Mouse (Mus musculus) Muller cell, postnatal 12 days (primary cell): ENCODE measurements around the gene Atxn3.
A peak's percentile ranks its signal among the peaks of the same experiment; 100 is the strongest.
"Not testable (repeated sequence)": the region's sequence is repeated elsewhere in the genome, so short reads cannot be mapped to it uniquely, and the experiment has no call there.

Experiments
- DNase-seq: peaks from one replicate; pipeline ENCODE4 v3.0.0-alpha.2; 2015; ENCODE audit errors: inconsistent ontology term

Atxn3 gene

DNA sequence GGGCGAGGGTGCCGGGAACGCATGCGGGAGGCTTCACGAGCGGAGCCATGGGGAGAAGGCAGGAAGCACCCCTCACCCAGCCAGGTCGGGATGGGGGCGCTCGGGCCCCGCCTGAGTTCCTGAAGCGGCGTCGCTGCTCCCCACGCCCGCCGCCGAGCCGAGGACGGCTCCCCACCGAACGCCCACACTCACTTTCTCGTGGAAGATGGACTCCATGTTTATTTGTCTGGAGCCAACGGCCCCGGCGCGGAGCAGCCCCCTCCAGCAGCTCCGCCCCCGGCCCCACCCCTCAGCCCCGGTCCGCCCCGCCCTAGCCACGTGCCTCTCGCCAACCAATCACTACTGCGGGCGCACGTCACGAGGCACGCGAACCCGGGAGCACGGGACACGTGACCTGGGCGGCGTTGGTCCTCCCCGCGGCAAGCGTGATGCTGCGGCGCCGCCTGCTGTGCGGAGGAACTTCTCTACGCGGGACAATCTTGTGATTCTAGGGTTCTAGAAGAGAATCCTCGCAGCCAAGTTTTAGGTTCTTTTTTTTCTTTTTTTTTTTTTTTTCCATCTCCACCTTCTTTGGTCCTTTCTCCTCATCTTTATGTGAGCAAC is at the start of gene Atxn3:
Atxn3 (minus strand) TSS at position 305 of the 603 bp plus-strand sequence.
- DNase-seq: peak; percentile 97

- DNase-seq: no peak
These were observed 42.7 kb upstream of the Atxn3 start for GRCm38 (mm10) chr12:102000785-102001184.

DNA sequence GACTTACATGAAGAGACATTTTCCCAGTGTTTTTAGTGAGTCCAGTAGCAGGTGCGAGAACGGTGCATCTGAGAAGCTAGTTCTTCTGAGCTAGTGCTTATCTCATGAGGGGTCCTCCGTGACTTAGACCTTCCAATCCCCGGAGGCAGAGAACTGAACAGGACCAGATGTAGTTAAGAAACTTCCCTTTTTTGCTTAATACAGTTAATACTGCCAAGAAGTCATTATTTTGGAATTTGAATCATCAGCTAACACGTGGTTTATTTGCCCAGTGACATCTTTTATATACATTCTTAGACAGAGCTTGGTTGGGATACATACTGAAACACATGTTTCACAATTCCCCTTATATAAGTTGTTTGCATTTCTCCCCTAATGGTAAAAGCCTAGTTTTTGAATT is 40.9 kb upstream of the Atxn3 start:
- no peak for DNase-seq

- no peak for DNase-seq
These were observed 36.8 kb upstream of the Atxn3 start for GRCm38 (mm10) chr12:101994576-101995467.

- no peak for DNase-seq
These were observed 29.6 kb upstream of the Atxn3 start for GRCm38 (mm10) chr12:101987659-101988058.

- no peak for DNase-seq
These were observed 27.1 kb upstream of the Atxn3 start for GRCm38 (mm10) chr12:101985110-101985509.

GRCm38 (mm10) chr12:101982977-101983376 is 24.9 kb upstream of the Atxn3 start:
- no peak for DNase-seq

DNA sequence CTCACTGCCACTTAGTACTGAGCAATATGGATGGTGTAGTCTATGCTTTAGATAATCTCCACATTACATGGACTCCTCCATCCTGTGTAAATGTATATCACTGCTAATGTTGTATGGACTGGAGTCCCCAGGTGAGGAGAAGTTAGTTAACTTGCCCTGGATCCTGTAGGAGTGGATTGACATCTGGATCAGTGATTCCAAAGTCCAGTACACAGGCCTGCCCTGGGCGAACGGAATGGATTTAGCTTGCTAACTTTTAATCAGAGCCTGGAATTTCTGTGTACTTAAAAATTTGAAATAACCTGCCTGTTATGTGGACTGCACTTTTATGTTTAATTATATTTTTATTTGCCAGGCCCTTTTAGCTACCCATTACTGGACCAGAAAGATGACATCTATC is 23.5 kb upstream of the Atxn3 start:
- no peak for DNase-seq

DNA sequence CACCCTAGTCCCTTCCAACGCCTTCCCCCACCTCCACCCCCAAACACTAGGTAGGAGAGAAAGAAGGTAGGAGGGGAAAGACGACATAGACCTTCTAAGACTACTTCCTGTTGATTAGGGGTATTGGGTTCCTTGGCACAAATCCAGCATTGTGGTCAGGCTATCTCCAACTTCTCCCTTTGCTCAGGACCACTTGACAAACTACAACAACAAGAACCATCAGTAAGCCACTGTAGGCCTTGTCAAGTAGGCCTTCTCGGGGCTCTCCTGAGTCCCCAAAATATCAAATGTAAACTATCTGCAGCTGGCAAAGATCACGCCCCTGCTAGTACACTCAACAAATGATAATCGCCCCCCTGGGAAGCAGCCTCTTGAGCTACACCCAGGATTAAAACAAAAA is 22.2 kb upstream of the Atxn3 start:
- no peak for DNase-seq

- DNase-seq: no peak
These were observed 21.2 kb upstream of the Atxn3 start for GRCm38 (mm10) chr12:101979213-101979750.

GRCm38 (mm10) chr12:101978588-101978987 is 20.5 kb upstream of the Atxn3 start:
- DNase-seq: no peak

- no peak for DNase-seq
These were observed 20.1 kb upstream of the Atxn3 start for GRCm38 (mm10) chr12:101978162-101978561.

DNA sequence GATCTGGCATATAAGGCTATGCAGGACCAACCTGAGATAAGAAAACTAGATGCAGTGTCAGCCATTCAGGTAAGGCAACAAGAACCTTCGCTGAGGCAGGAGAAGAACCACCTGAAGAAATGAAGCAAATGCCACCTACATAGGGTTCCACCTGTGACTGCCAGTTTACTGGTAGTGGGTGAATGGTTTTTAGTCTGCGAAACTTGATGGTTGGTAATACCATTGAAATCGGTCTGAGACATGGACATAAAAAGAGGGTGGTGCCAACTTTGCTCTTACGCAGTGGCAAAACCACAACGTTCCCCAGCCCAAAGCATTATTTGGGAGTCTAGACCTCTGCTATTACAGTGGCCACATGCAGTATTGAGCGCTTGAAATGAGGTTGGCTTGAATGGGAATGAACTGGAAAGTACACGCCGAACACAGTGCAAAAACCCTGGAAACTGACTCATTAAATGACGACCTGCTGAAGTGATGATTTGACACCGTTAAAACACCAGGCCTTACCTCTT is 19.4 kb upstream of the Atxn3 start:
- no peak for DNase-seq

- DNase-seq: no peak
These were observed 18.8 kb upstream of the Atxn3 start for GRCm38 (mm10) chr12:101976651-101977403.

- peak; percentile 93 for DNase-seq
These were observed 17.8 kb upstream of the Atxn3 start, which contains the start of gene Cpsf2 for GRCm38 (mm10) chr12:101975601-101976571. Gene Cpsf2 (plus strand): TSS chr12:101975988.

DNA sequence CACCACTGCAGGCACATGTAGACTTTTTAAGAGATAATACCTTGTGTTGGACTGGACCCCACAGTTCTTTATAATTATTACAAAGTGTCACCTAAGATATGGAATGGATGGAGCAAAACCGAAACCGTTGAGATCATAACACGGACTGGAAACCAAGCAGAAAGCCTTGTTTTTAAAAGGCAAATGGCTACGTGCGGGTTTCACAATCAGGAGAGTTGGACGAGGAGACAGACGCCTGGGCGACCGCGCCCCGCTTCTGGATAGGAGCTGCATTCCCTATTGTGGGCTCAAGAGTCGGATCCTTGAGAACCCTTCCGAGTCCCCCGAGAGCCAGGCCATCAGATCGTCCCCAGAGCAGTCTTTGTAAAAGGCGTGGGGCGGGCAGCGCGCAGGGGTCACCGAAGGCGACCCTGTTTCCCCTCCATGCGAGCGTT is 17.1 kb upstream of the Atxn3 start:
- DNase-seq: no peak

- DNase-seq: no peak
These were observed 16.5 kb upstream of the Atxn3 start for GRCm38 (mm10) chr12:101974571-101974970.

- DNase-seq: no peak
These were observed 14.2 kb upstream of the Atxn3 start for GRCm38 (mm10) chr12:101972230-101972629.

DNA sequence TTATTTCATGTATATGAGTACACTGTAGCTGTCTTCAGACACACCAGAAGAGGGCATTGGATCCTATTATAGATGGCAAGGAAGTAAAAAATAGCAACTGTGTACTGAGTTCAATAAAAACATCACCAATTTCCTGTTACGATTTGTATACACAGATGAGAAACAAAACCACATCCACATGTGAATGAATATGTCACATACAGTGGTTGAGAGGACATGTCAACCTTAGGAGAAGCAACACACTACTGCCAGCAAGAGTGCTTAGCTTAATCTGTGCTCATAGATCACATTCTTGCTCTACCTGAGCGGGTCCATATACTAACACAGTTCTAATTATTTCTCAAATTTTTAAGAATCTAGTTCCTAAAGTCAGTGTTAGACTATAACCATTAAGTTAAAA is 13.3 kb upstream of the Atxn3 start:
- DNase-seq: no peak

DNA sequence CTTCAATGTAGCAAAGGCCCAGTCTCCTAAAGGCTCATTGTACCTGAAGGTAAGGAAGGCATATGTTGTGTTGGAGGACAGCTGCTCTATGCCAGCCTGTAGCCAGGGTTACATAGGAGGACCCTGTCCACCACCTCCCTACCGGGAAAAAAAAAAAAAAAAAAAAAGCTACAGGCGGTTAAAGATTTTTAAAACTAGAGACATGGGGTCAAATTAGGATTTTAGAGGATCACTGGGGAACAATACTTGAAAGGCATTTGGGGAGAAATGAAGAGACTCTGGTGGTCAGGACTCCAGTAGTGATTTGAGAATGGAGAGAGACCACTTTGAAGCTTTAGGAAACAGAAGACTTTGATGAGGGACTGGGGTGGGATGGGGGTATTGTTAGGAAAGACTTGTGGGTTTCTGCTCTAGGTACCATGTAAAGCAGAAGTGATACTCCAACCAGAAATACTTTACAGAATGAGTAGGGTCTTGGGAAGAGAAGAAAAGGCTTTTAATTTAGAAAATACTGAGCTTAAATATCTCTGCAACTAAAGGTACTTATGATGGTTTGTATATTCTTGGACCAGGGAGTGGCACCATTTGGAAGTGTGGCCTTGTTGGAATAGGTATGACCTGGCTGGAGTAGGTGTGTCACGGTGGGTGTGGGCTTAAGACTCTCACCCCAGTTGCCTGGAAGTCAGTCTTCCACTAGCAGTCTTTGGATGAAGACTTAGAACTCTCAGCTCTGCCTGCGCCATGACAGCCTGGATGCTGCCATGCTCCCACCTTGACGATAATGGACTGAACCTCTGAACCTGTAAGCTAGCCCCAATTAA is 1.1 kb upstream of the Atxn3 start:
- not testable (repeated sequence) for DNase-seq
